Mouse (Mus musculus): ENCODE measurements around the gene Slc23a2.

Gene Slc23a2

GRCm38 (mm10) chr2:132133436-132133835 lies 11.5 kb downstream of the Slc23a2 start:
- no peak for DNase-seq

GRCm38 (mm10) chr2:132131266-132131665 lies 13.6 kb downstream of the Slc23a2 start:
- DNase-seq = peak; percentile 57

GRCm38 (mm10) chr2:132129980-132130379 lies 14.9 kb downstream of the Slc23a2 start:
- no peak for DNase-seq

- no peak for DNase-seq
Measured at GRCm38 (mm10) chr2:132129247-132129646, 15.7 kb downstream of the Slc23a2 start.

GRCm38 (mm10) chr2:132127904-132128303 lies 17.0 kb downstream of the Slc23a2 start:
- no peak for DNase-seq

GRCm38 (mm10) chr2:132126292-132126691 lies 18.6 kb downstream of the Slc23a2 start:
- no peak for DNase-seq

- no peak for DNase-seq
Measured at GRCm38 (mm10) chr2:132123063-132123462, 21.8 kb downstream of the Slc23a2 start.

GRCm38 (mm10) chr2:132121050-132121449 lies 23.9 kb downstream of the Slc23a2 start:
- no peak for DNase-seq

- no peak for DNase-seq
Measured at GRCm38 (mm10) chr2:132118646-132119045, 26.3 kb downstream of the Slc23a2 start.

- no peak for DNase-seq
Measured at GRCm38 (mm10) chr2:132115936-132116335, 29.0 kb downstream of the Slc23a2 start.

GRCm38 (mm10) chr2:132115344-132115743 lies 29.6 kb downstream of the Slc23a2 start:
- no peak for DNase-seq

GRCm38 (mm10) chr2:132113962-132114759 lies 30.7 kb downstream of the Slc23a2 start:
- DNase-seq = peak; percentile 80

GRCm38 (mm10) chr2:132112319-132112718 lies 32.6 kb downstream of the Slc23a2 start:
- DNase-seq = no peak

GRCm38 (mm10) chr2:132111905-132112304 lies 33.0 kb downstream of the Slc23a2 start:
- no peak for DNase-seq

GRCm38 (mm10) chr2:132111266-132111665 lies 33.6 kb downstream of the Slc23a2 start:
- DNase-seq = peak; percentile 79

GRCm38 (mm10) chr2:132110702-132111101 lies 34.2 kb downstream of the Slc23a2 start:
- DNase-seq = no peak

GRCm38 (mm10) chr2:132108988-132109387 lies 35.9 kb downstream of the Slc23a2 start:
- DNase-seq = no peak

GRCm38 (mm10) chr2:132107611-132108010 lies 37.3 kb downstream of the Slc23a2 start:
- no peak for DNase-seq

GRCm38 (mm10) chr2:132106069-132106468 lies 38.8 kb downstream of the Slc23a2 start:
- DNase-seq = no peak

- peak; percentile 71 for DNase-seq
Measured at GRCm38 (mm10) chr2:132103265-132103664, 41.6 kb downstream of the Slc23a2 start.

- DNase-seq = no peak
Measured at GRCm38 (mm10) chr2:132102505-132103130, 42.3 kb downstream of the Slc23a2 start.

- DNase-seq = no peak
Measured at GRCm38 (mm10) chr2:132098942-132099672, 45.8 kb downstream of the Slc23a2 start.

- DNase-seq = no peak
Measured at GRCm38 (mm10) chr2:132098365-132098764, 46.5 kb downstream of the Slc23a2 start.

- DNase-seq = no peak
Measured at GRCm38 (mm10) chr2:132096582-132096981, 48.3 kb downstream of the Slc23a2 start.

All from embryo, embryonic 11 days (tissue).